Mouse (Mus musculus) midbrain, embryonic 13.5 days (tissue): ENCODE measurements at regions not wholly inside any gene's neighbourhood (a gene's known extent, or its start where the extent isn't known, plus 50 kb on each side); places are given as distances from the start of the nearest gene placed in this dataset.
A peak's percentile ranks its signal among the peaks of the same experiment; 100 is the strongest.

Source experiments
- ATAC-seq: fragments of 200-750 bp; cut with Nextera tagmentation; 2 replicates; pipeline ENCODE4 v1.8.0; 2017; ENCODE audit warnings: mild to moderate bottlenecking, moderate TSS enrichment, moderate library complexity
- H3K27ac ChIP-seq: fragments of 300-500 bp; sonication (generic); 2 replicates; pipeline ENCODE4 v1.5.1; 2015; ENCODE audit warnings: inconsistent platforms, mild to moderate bottlenecking, moderate library complexity
- H3K27me3 ChIP-seq: fragments of 300-500 bp; sonication (generic); 2 replicates; pipeline ENCODE4 v1.6.1; 2015; ENCODE audit warnings: mild to moderate bottlenecking, inconsistent platforms
- H3K36me3 ChIP-seq: fragments of 300-500 bp; sonication (generic); 2 replicates; pipeline ENCODE4 v1.6.1; 2015; ENCODE audit warnings: mild to moderate bottlenecking, inconsistent platforms
- H3K4me1 ChIP-seq: fragments of 300-500 bp; sonication (generic); replicated peaks from 2 replicates; pipeline ENCODE4 v1.6.1; 2015; ENCODE audit warnings: inconsistent platforms
- H3K4me2 ChIP-seq: fragments of 300-500 bp; sonication (generic); replicated peaks from 2 replicates; pipeline ENCODE4 v1.6.1; 2015; ENCODE audit warnings: moderate library complexity, mild to moderate bottlenecking, inconsistent platforms
- H3K4me3 ChIP-seq: fragments of 300-500 bp; sonication (generic); replicated peaks from 2 replicates; pipeline ENCODE4 v1.5.1; 2015; ENCODE audit warnings: mild to moderate bottlenecking, inconsistent platforms
- H3K9ac ChIP-seq: fragments of 300-500 bp; sonication (generic); replicated peaks from 2 replicates; pipeline ENCODE4 v1.6.1; 2015; ENCODE audit warnings: mild to moderate bottlenecking, inconsistent platforms
- H3K9me3 ChIP-seq: fragments of 300-500 bp; sonication (generic); 2 replicates; pipeline ENCODE4 v1.6.1; 2016; ENCODE audit warnings: mild to moderate bottlenecking, inconsistent platforms
- WGBS: fragments of 180-500 bp; shearing (Covaris S2); methylation state at CpG from one replicate; pipeline ENCODE4 v1.1.7; 2015; 5-methylcytosine and 5-hydroxymethylcytosine counted together

GRCm38 (mm10) chr16:30784261-30784660 lies 184.7 kb downstream of the Fam43a start:
- H3K27ac ChIP-seq, result no peak overlapping the region
- WGBS, result 93% methylated on average over 5 of the region's 5 CpGs
- ATAC-seq, result no peak
- no peak overlapping the region for H3K9ac ChIP-seq
- 0 out of 2 replicates have a peak, but pooled peaks cover 3% of the 10 kb centered on the region for H3K27me3 ChIP-seq
- no peaks in the 10 kb centered on the region for H3K36me3 ChIP-seq
- no peak overlapping the region for H3K4me3 ChIP-seq
- no peaks in the 10 kb centered on the region for H3K4me1 ChIP-seq
- no peaks in the 10 kb centered on the region for H3K9me3 ChIP-seq
- H3K4me2 ChIP-seq, result no peak overlapping the region

GRCm38 (mm10) chr16:30784949-30785348 lies 185.4 kb downstream of the Fam43a start:
- Histone ChIP-seq H3K27ac (no peak overlapping the region), H3K9me3 (no peaks in the 10 kb centered on the region), H3K36me3 (no peaks in the 10 kb centered on the region), H3K9ac (no peak overlapping the region), H3K27me3 (0 out of 2 replicates have a peak, but pooled peaks cover 3% of the 10 kb centered on the region), H3K4me3 (no peak overlapping the region), H3K4me2 (no peak overlapping the region), H3K4me1 (no peaks in the 10 kb centered on the region)
- no peak for ATAC-seq
- 76% methylated on average over 1 of the region's 1 CpGs for WGBS

GRCm38 (mm10) chr16:30786060-30786459 lies 186.5 kb downstream of the Fam43a start:
- Histone ChIP-seq H3K9ac (no peak overlapping the region), H3K4me1 (peaks cover 11% of the 10 kb centered on the region), H3K27ac (no peak overlapping the region), H3K4me3 (no peak overlapping the region), H3K9me3 (no peaks in the 10 kb centered on the region), H3K27me3 (0 out of 2 replicates have a peak, but pooled peaks cover 3% of the 10 kb centered on the region), H3K4me2 (no peak overlapping the region), H3K36me3 (no peaks in the 10 kb centered on the region)
- ATAC-seq, result no peak
- 95% methylated on average over 3 of the region's 3 CpGs for WGBS

- 0 out of 2 replicates have a peak, but pooled peaks cover 3% of the 10 kb centered on the region for H3K27me3 ChIP-seq
- no peaks in the 10 kb centered on the region for H3K9me3 ChIP-seq
- 93% methylated on average over 1 of the region's 1 CpGs for WGBS
- no peak overlapping the region for H3K9ac ChIP-seq
- no peak overlapping the region for H3K4me3 ChIP-seq
- H3K36me3 ChIP-seq, result no peaks in the 10 kb centered on the region
- no peak overlapping the region for H3K27ac ChIP-seq
- no peak for ATAC-seq
- H3K4me2 ChIP-seq, result no peak overlapping the region
- peaks cover 16% of the 10 kb centered on the region for H3K4me1 ChIP-seq
Observed at GRCm38 (mm10) chr16:30787351-30787750, 187.8 kb downstream of the Fam43a start.

GRCm38 (mm10) chr16:30788321-30788781 lies 188.8 kb downstream of the Fam43a start:
- no peak for ATAC-seq
- Histone ChIP-seq H3K36me3 (no peaks in the 10 kb centered on the region), H3K4me1 (peaks cover 17% of the 10 kb centered on the region), H3K9me3 (no peaks in the 10 kb centered on the region), H3K4me3 (no peak overlapping the region), H3K27ac (no peak overlapping the region), H3K9ac (no peak overlapping the region), H3K27me3 (0 out of 2 replicates have a peak, but pooled peaks cover under 1% of the 10 kb centered on the region), H3K4me2 (no peak overlapping the region)
- WGBS, result 84% methylated on average over 11 of the region's 11 CpGs

- no peak for ATAC-seq
- Histone ChIP-seq H3K27ac (no peak overlapping the region), H3K4me2 (no peak overlapping the region), H3K36me3 (no peaks in the 10 kb centered on the region), H3K9ac (no peak overlapping the region), H3K4me1 (peaks cover 20% of the 10 kb centered on the region), H3K9me3 (no peaks in the 10 kb centered on the region), H3K27me3 (no peaks in the 10 kb centered on the region), H3K4me3 (no peak overlapping the region)
- WGBS, result 91% methylated on average over 15 of the region's 15 CpGs
Observed at GRCm38 (mm10) chr16:30788944-30789781, 189.6 kb downstream of the Fam43a start.

- no peak overlapping the region for H3K9ac ChIP-seq
Observed at GRCm38 (mm10) chr16:30790036-30790435, 190.5 kb downstream of the Fam43a start.

GRCm38 (mm10) chr16:30790551-30791001 lies 191.1 kb downstream of the Fam43a start:
- Histone ChIP-seq H3K9ac (no peak overlapping the region), H3K4me3 (no peak overlapping the region)

More at GRCm38 (mm10) chr16:30790036-30790435, 190.5 kb downstream of the Fam43a start:
- Histone ChIP-seq H3K36me3 (no peaks in the 10 kb centered on the region), H3K27ac (no peak overlapping the region), H3K27me3 (no peaks in the 10 kb centered on the region), H3K4me1 (peaks cover 20% of the 10 kb centered on the region), H3K9me3 (no peaks in the 10 kb centered on the region), H3K4me3 (no peak overlapping the region), H3K4me2 (no peak overlapping the region)
- no peak for ATAC-seq
- WGBS, result 55% methylated on average over 3 of the region's 3 CpGs

GRCm38 (mm10) chr16:30791048-30791855 lies 191.7 kb downstream of the Fam43a start:
- peak overlapping the region; percentile 16; the same call in 1 of the 2 replicates for H3K27ac ChIP-seq

More at GRCm38 (mm10) chr16:30790551-30791001, 191.1 kb downstream of the Fam43a start:
- Histone ChIP-seq H3K9me3 (no peaks in the 10 kb centered on the region), H3K27me3 (no peaks in the 10 kb centered on the region), H3K36me3 (no peaks in the 10 kb centered on the region), H3K27ac (peak overlapping the region; percentile 16; the same call in 1 of the 2 replicates), H3K4me1 (peaks cover 20% of the 10 kb centered on the region), H3K4me2 (no peak overlapping the region)
- ATAC-seq, result peak; percentile 65
- 22% methylated on average over 4 of the region's 4 CpGs for WGBS

GRCm38 (mm10) chr16:30792738-30793377 lies 193.3 kb downstream of the Fam43a start:
- H3K9me3 ChIP-seq, result no peaks in the 10 kb centered on the region
- ATAC-seq, result peak; percentile 46; the same call in 1 of the 2 replicates
- no peak overlapping the region for H3K27ac ChIP-seq
- 81% methylated on average over 11 of the region's 11 CpGs for WGBS
- no peaks in the 10 kb centered on the region for H3K36me3 ChIP-seq
- no peak overlapping the region for H3K4me2 ChIP-seq
- H3K27me3 ChIP-seq, result no peaks in the 10 kb centered on the region
- no peak overlapping the region for H3K4me3 ChIP-seq
- H3K4me1 ChIP-seq, result peaks cover 20% of the 10 kb centered on the region
- H3K9ac ChIP-seq, result no peak overlapping the region

More at GRCm38 (mm10) chr16:30791048-30791855, 191.7 kb downstream of the Fam43a start:
- no peak overlapping the region for H3K4me2 ChIP-seq
- H3K9ac ChIP-seq, result no peak overlapping the region
- 74% methylated on average over 10 of the region's 10 CpGs for WGBS
- H3K4me1 ChIP-seq, result peaks cover 20% of the 10 kb centered on the region
- H3K27me3 ChIP-seq, result no peaks in the 10 kb centered on the region
- ATAC-seq, result no peak
- no peaks in the 10 kb centered on the region for H3K36me3 ChIP-seq
- no peaks in the 10 kb centered on the region for H3K9me3 ChIP-seq
- no peak overlapping the region for H3K4me3 ChIP-seq

GRCm38 (mm10) chr16:30793378-30793753 lies 193.8 kb downstream of the Fam43a start:
- no peak overlapping the region for H3K9ac ChIP-seq
- peaks cover 20% of the 10 kb centered on the region for H3K4me1 ChIP-seq
- H3K4me2 ChIP-seq, result no peak overlapping the region
- H3K36me3 ChIP-seq, result no peaks in the 10 kb centered on the region
- no peak for ATAC-seq
- no peak overlapping the region for H3K4me3 ChIP-seq
- 53% methylated on average over 9 of the region's 9 CpGs for WGBS
- no peaks in the 10 kb centered on the region for H3K9me3 ChIP-seq
- H3K27me3 ChIP-seq, result no peaks in the 10 kb centered on the region
- H3K27ac ChIP-seq, result no peak overlapping the region
